Mouse (Mus musculus): Measurements from ENCODE around the gene Fam166b. TPM values are rescaled to one million over a fixed set of nuclear protein-coding genes. Genes with fewer than 3 reads are reported as not detected.

Gene Fam166b
- polyA plus RNA-seq (2015; fragmentation: Nextera tagmentation; extraction: Ambion mirVana), result 0.47 and 0.68 TPM in 2 replicates

- H3K4me3 ChIP-seq (replicated peaks; ENCODE audit: low read length), result no peak within 1 kb of the TSS
- no peak within 1 kb of the TSS for H3K9ac ChIP-seq (replicated peaks; ENCODE audit: low read depth, low read length)
- H3K27me3 ChIP-seq (replicated peaks; ENCODE audit: control insufficient read depth, insufficient read depth, low read length), result peaks cover 11% of the 10 kb centered on the region; the same call in 1 of the 2 replicates
- peaks cover 24% of the 10 kb centered on the region for H3K36me3 ChIP-seq (ENCODE audit: control insufficient read depth, insufficient read depth)
- no peaks in the 10 kb centered on the region for H3K9me3 ChIP-seq (ENCODE audit: control insufficient read depth, low read length)
- WGBS, result 3% methylated on average over 10 of the region's 10 CpGs
- no peak within 1 kb of the TSS for H3K27ac ChIP-seq (ENCODE audit: low read length)
- H3K4me2 ChIP-seq (ENCODE audit: low read length), result no peak within 1 kb of the TSS
- 0 out of 2 replicates have a peak, but pooled peaks have one; percentile 7 for ATAC-seq
- H3K4me1 ChIP-seq (replicated peaks; ENCODE audit: control insufficient read depth, insufficient read depth, low read length), result peaks cover 7% of the 10 kb centered on the region; the same call in 1 of the 2 replicates
Observed at GRCm38 (mm10) chr4:43428946-43429345, at the start of gene Fam166b. TSS of gene Fam166b (minus strand) at chr4:43429134.

GRCm38 (mm10) chr4:43478534-43478858 lies 49.6 kb upstream of the Fam166b start:
- peak overlapping the region; percentile 33 for H3K4me3 ChIP-seq (replicated peaks; ENCODE audit: low read length)
- H3K9me3 ChIP-seq (ENCODE audit: control insufficient read depth, low read length), result no peaks in the 10 kb centered on the region
- ATAC-seq, result no peak
- WGBS, result 60% methylated on average over 8 of the region's 8 CpGs
- no peaks in the 10 kb centered on the region for H3K36me3 ChIP-seq (ENCODE audit: control insufficient read depth, insufficient read depth)
- no peaks in the 10 kb centered on the region for H3K27me3 ChIP-seq (replicated peaks; ENCODE audit: control insufficient read depth, insufficient read depth, low read length)
- peak overlapping the region; percentile 49 for H3K4me2 ChIP-seq (ENCODE audit: low read length)
- peak overlapping the region; percentile 24 for H3K9ac ChIP-seq (replicated peaks; ENCODE audit: low read depth, low read length)
- no peak overlapping the region for H3K27ac ChIP-seq (ENCODE audit: low read length)
- H3K4me1 ChIP-seq (replicated peaks; ENCODE audit: control insufficient read depth, insufficient read depth, low read length), result no peaks in the 10 kb centered on the region; the same call in 1 of the 2 replicates

GRCm38 (mm10) chr4:43477857-43478533 lies 49.1 kb upstream of the Fam166b start:
- Histone ChIP-seq H3K27me3 (replicated peaks; ENCODE audit: control insufficient read depth, insufficient read depth, low read length) (no peaks in the 10 kb centered on the region), H3K4me2 (ENCODE audit: low read length) (peak overlapping the region; percentile 49), H3K27ac (ENCODE audit: low read length) (no peak overlapping the region), H3K9me3 (ENCODE audit: control insufficient read depth, low read length) (no peaks in the 10 kb centered on the region), H3K36me3 (ENCODE audit: control insufficient read depth, insufficient read depth) (no peaks in the 10 kb centered on the region), H3K9ac (replicated peaks; ENCODE audit: low read depth, low read length) (peak overlapping the region; percentile 24), H3K4me1 (replicated peaks; ENCODE audit: control insufficient read depth, insufficient read depth, low read length) (no peaks in the 10 kb centered on the region; the same call in 1 of the 2 replicates), H3K4me3 (replicated peaks; ENCODE audit: low read length) (peak overlapping the region; percentile 33)
- peak; percentile 99 for ATAC-seq
- 17% methylated on average over 11 of the region's 11 CpGs for WGBS

GRCm38 (mm10) chr4:43476604-43477003 lies 47.7 kb upstream of the Fam166b start:
- 94% methylated on average over 6 of the region's 6 CpGs for WGBS
- Histone ChIP-seq H3K27ac (ENCODE audit: low read length) (no peak overlapping the region), H3K27me3 (replicated peaks; ENCODE audit: control insufficient read depth, insufficient read depth, low read length) (no peaks in the 10 kb centered on the region), H3K9me3 (ENCODE audit: control insufficient read depth, low read length) (no peaks in the 10 kb centered on the region), H3K4me1 (replicated peaks; ENCODE audit: control insufficient read depth, insufficient read depth, low read length) (no peaks in the 10 kb centered on the region; the same call in 1 of the 2 replicates), H3K4me3 (replicated peaks; ENCODE audit: low read length) (no peak overlapping the region), H3K36me3 (ENCODE audit: control insufficient read depth, insufficient read depth) (no peaks in the 10 kb centered on the region), H3K4me2 (ENCODE audit: low read length) (no peak overlapping the region), H3K9ac (replicated peaks; ENCODE audit: low read depth, low read length) (no peak overlapping the region)
- ATAC-seq, result no peak

- H3K27me3 ChIP-seq (replicated peaks; ENCODE audit: control insufficient read depth, insufficient read depth, low read length), result no peaks in the 10 kb centered on the region
- no peaks in the 10 kb centered on the region for H3K9me3 ChIP-seq (ENCODE audit: control insufficient read depth, low read length)
- H3K36me3 ChIP-seq (ENCODE audit: control insufficient read depth, insufficient read depth), result no peaks in the 10 kb centered on the region
- WGBS, result 73% methylated on average over 1 of the region's 1 CpGs
- H3K4me2 ChIP-seq (ENCODE audit: low read length), result no peak overlapping the region
- no peak for ATAC-seq
- H3K4me1 ChIP-seq (replicated peaks; ENCODE audit: control insufficient read depth, insufficient read depth, low read length), result no peaks in the 10 kb centered on the region; the same call in 1 of the 2 replicates
- H3K9ac ChIP-seq (replicated peaks; ENCODE audit: low read depth, low read length), result no peak overlapping the region
- H3K27ac ChIP-seq (ENCODE audit: low read length), result no peak overlapping the region
- H3K4me3 ChIP-seq (replicated peaks; ENCODE audit: low read length), result no peak overlapping the region
Observed at GRCm38 (mm10) chr4:43473636-43474035, 44.7 kb upstream of the Fam166b start.

- 95% methylated on average over 10 of the region's 10 CpGs for WGBS
- Histone ChIP-seq H3K4me2 (ENCODE audit: low read length) (no peak overlapping the region), H3K4me1 (replicated peaks; ENCODE audit: control insufficient read depth, insufficient read depth, low read length) (no peaks in the 10 kb centered on the region), H3K27me3 (replicated peaks; ENCODE audit: control insufficient read depth, insufficient read depth, low read length) (no peaks in the 10 kb centered on the region), H3K9me3 (ENCODE audit: control insufficient read depth, low read length) (no peaks in the 10 kb centered on the region), H3K36me3 (ENCODE audit: control insufficient read depth, insufficient read depth) (no peaks in the 10 kb centered on the region), H3K4me3 (replicated peaks; ENCODE audit: low read length) (no peak overlapping the region), H3K9ac (replicated peaks; ENCODE audit: low read depth, low read length) (no peak overlapping the region), H3K27ac (ENCODE audit: low read length) (no peak overlapping the region)
- no peak for ATAC-seq
Observed at GRCm38 (mm10) chr4:43470301-43470700, 41.4 kb upstream of the Fam166b start.

- Histone ChIP-seq H3K4me1 (replicated peaks; ENCODE audit: control insufficient read depth, insufficient read depth, low read length) (no peaks in the 10 kb centered on the region), H3K9ac (replicated peaks; ENCODE audit: low read depth, low read length) (no peak overlapping the region), H3K36me3 (ENCODE audit: control insufficient read depth, insufficient read depth) (no peaks in the 10 kb centered on the region), H3K4me2 (ENCODE audit: low read length) (no peak overlapping the region), H3K9me3 (ENCODE audit: control insufficient read depth, low read length) (no peaks in the 10 kb centered on the region), H3K27me3 (replicated peaks; ENCODE audit: control insufficient read depth, insufficient read depth, low read length) (no peaks in the 10 kb centered on the region), H3K27ac (ENCODE audit: low read length) (no peak overlapping the region), H3K4me3 (replicated peaks; ENCODE audit: low read length) (no peak overlapping the region)
- ATAC-seq, result no peak
- 88% methylated on average over 7 of the region's 7 CpGs for WGBS
Observed at GRCm38 (mm10) chr4:43466872-43467271, 37.9 kb upstream of the Fam166b start.

- Histone ChIP-seq H3K27me3 (replicated peaks; ENCODE audit: control insufficient read depth, insufficient read depth, low read length) (no peaks in the 10 kb centered on the region), H3K4me1 (replicated peaks; ENCODE audit: control insufficient read depth, insufficient read depth, low read length) (no peaks in the 10 kb centered on the region), H3K4me2 (ENCODE audit: low read length) (no peak overlapping the region), H3K36me3 (ENCODE audit: control insufficient read depth, insufficient read depth) (no peaks in the 10 kb centered on the region), H3K4me3 (replicated peaks; ENCODE audit: low read length) (no peak overlapping the region), H3K9ac (replicated peaks; ENCODE audit: low read depth, low read length) (no peak overlapping the region), H3K27ac (ENCODE audit: low read length) (no peak overlapping the region), H3K9me3 (ENCODE audit: control insufficient read depth, low read length) (no peaks in the 10 kb centered on the region)
- ATAC-seq, result no peak
- 86% methylated on average over 6 of the region's 6 CpGs for WGBS
Observed at GRCm38 (mm10) chr4:43465935-43466334, 37.0 kb upstream of the Fam166b start.

GRCm38 (mm10) chr4:43463102-43463501 lies 34.2 kb upstream of the Fam166b start:
- no peaks in the 10 kb centered on the region for H3K36me3 ChIP-seq (ENCODE audit: control insufficient read depth, insufficient read depth)
- H3K4me2 ChIP-seq (ENCODE audit: low read length), result no peak overlapping the region
- no peak overlapping the region for H3K4me3 ChIP-seq (replicated peaks; ENCODE audit: low read length)
- H3K27ac ChIP-seq (ENCODE audit: low read length), result no peak overlapping the region
- H3K27me3 ChIP-seq (replicated peaks; ENCODE audit: control insufficient read depth, insufficient read depth, low read length), result no peaks in the 10 kb centered on the region
- no peaks in the 10 kb centered on the region for H3K9me3 ChIP-seq (ENCODE audit: control insufficient read depth, low read length)
- 90% methylated on average over 5 of the region's 5 CpGs for WGBS
- H3K4me1 ChIP-seq (replicated peaks; ENCODE audit: control insufficient read depth, insufficient read depth, low read length), result no peaks in the 10 kb centered on the region
- no peak overlapping the region for H3K9ac ChIP-seq (replicated peaks; ENCODE audit: low read depth, low read length)
- ATAC-seq, result no peak
